Mouse (Mus musculus) thymus, adult 2 months (tissue): ENCODE measurements at regions not wholly inside any gene's neighbourhood (a gene's known extent, or its start where the extent isn't known, plus 50 kb on each side); places are given as distances from the start of the nearest gene placed in this dataset.

ENCODE experiments used
- CTCF ChIP-seq: fragments of 200-500 bp; IDR thresholded peaks from 2 replicates; pipeline ENCODE4 v1.5.1; 2012; ENCODE audit warnings: mild to moderate bottlenecking, control low read depth, low read length, moderate library complexity, borderline replicate concordance; ENCODE audit not compliant: control insufficient read depth, poor library complexity, insufficient read depth; ENCODE audit errors: extremely low read depth
- POLR2A ChIP-seq: fragments of 200-500 bp; IDR thresholded peaks from 2 replicates; pipeline ENCODE4 v1.6.1; 2012; ENCODE audit warnings: mild to moderate bottlenecking, low read length, control low read depth, moderate library complexity; ENCODE audit not compliant: control insufficient read depth, poor library complexity, insufficient read depth; ENCODE audit errors: extremely low read depth

- TF ChIP-seq CTCF: no peak
- TF ChIP-seq POLR2A: no peak
Measured at GRCm38 (mm10) chr8:12000459-12000789, 160.2 kb downstream of the Tex29 start.
